Comparison of ENCODE assay signal across 27 mouse cellular contexts in genomic region chr13:13520436-13520835, GRCm38 (mm10).
DNase-seq lines count a peak whose midpoint lies in the region; ATAC-seq lines count a peak whose summit lies in the region.
"Had no signal": no experiment of that assay in that cellular context is flagged by ENCODE, and none has a peak within 500 bp of the region (broad histone marks: within the 10 kb centered on the region; RNA-seq: fewer than 3 reads in every experiment).

No protein-coding gene starts in this region.

- H3K27ac ChIP-seq in forebrain, embryonic 16.5 days (ENCODE audit: low read length) = no peak overlapping the region
- H3K27ac ChIP-seq: forebrain, embryonic 13.5 days; hindbrain, postnatal 0 days; kidney, postnatal 0 days; left cerebral cortex, adult 2 months; limb, embryonic 10.5 days; liver, embryonic 15.5 days; lung, embryonic 15.5 days had no signal

- no peak overlapping the region for H3K4me3 ChIP-seq in forebrain, embryonic 16.5 days (replicated peaks; ENCODE audit: low read length)
- H3K4me3 ChIP-seq: forebrain, embryonic 13.5 days; left cerebral cortex, adult 2 months; limb, embryonic 10.5 days; liver, embryonic 15.5 days; lung, embryonic 15.5 days; myocyte had no signal

- WGBS in forebrain, embryonic 16.5 days = 95% methylated on average over 5 of the region's 5 CpGs

- peak; percentile 37 for DNase-seq in CD4-positive, CD25-positive, alpha-beta regulatory T cell, adult 2 months (ENCODE audit: low read depth, low spot score)
- DNase-seq in CD4-positive helper T cell, adult 2 months (ENCODE audit: low read depth, low spot score) = peak; percentile 61
- DNase-seq in thymus, postnatal 25 days = peak; percentile 52
- DNase-seq in frontal cortex, postnatal 36 days (ENCODE audit: low spot score in 2 of 2) = no peak
- DNase-seq in frontal cortex, postnatal 10 days (ENCODE audit: low spot score in 2 of 2) = no peak
- DNase-seq: adrenal gland, postnatal 10 days; cerebellum, adult 8-10 months; cerebellum, postnatal 36 days; gastrocnemius, postnatal 10 days; heart, postnatal 10 days; kidney, adult 11 months; layer of hippocampus, adult 9-11 months; liver; lung, postnatal 4 days had no signal

- no peaks in the 10 kb centered on the region for H3K9me3 ChIP-seq in forebrain, embryonic 16.5 days (ENCODE audit: control insufficient read depth, low read length)
- H3K9me3 ChIP-seq: forebrain, embryonic 13.5 days; limb, embryonic 10.5 days; liver, embryonic 15.5 days; lung, embryonic 15.5 days had no signal

- no peaks in the 10 kb centered on the region for H3K36me3 ChIP-seq in forebrain, embryonic 16.5 days (ENCODE audit: control insufficient read depth, insufficient read depth)
- H3K36me3 ChIP-seq: limb, embryonic 10.5 days; liver, embryonic 15.5 days; lung, embryonic 15.5 days had no signal

- no peaks in the 10 kb centered on the region for H3K27me3 ChIP-seq in forebrain, embryonic 16.5 days (replicated peaks; ENCODE audit: control insufficient read depth, insufficient read depth, low read length)
- H3K27me3 ChIP-seq: forebrain, embryonic 13.5 days; liver, embryonic 15.5 days; lung, embryonic 15.5 days had no signal

- ATAC-seq in CD4-positive, CD25-positive, alpha-beta regulatory T cell, adult 4 months = no peak
- peak; percentile 19 for ATAC-seq in inflammation-experienced regulatory T-cells, adult 6 months
- no peak for ATAC-seq in forebrain, embryonic 16.5 days
- ATAC-seq: forebrain, embryonic 13.5 days; hindbrain, postnatal 0 days; midbrain, embryonic 16.5 days had no signal

- H3K9ac ChIP-seq in forebrain, embryonic 16.5 days (replicated peaks; ENCODE audit: low read depth, low read length) = no peak overlapping the region
- H3K9ac ChIP-seq: forebrain, embryonic 13.5 days; liver, embryonic 15.5 days; lung, embryonic 15.5 days had no signal

- H3K4me1 ChIP-seq in forebrain, embryonic 16.5 days (replicated peaks; ENCODE audit: control insufficient read depth, insufficient read depth, low read length) = 0 out of 2 replicates have a peak, but pooled peaks cover 2% of the 10 kb centered on the region
- H3K4me1 ChIP-seq: limb, embryonic 10.5 days had no signal

- H3K4me2 ChIP-seq in forebrain, embryonic 16.5 days (ENCODE audit: low read length) = no peak overlapping the region
- H3K4me2 ChIP-seq: forebrain, embryonic 13.5 days; heart, embryonic 11.5 days; liver, embryonic 15.5 days; lung, embryonic 15.5 days had no signal

Comparison
In these comparisons a context has a peak if more than half of its experiments do, and no peak if none do; other contexts are left out.
1. DNase-seq: peak in CD4-positive, CD25-positive, alpha-beta regulatory T cell, adult 2 months (single experiment), CD4-positive helper T cell, adult 2 months (single experiment) and thymus, postnatal 25 days (single experiment); none in frontal cortex, postnatal 36 days (0 of 2) and frontal cortex, postnatal 10 days (0 of 2).